Mouse (Mus musculus) lung, postnatal 25 days (tissue): ENCODE measurements at regions not wholly inside any gene's neighbourhood (a gene's known extent, or its start where the extent isn't known, plus 50 kb on each side); places are given as distances from the start of the nearest gene placed in this dataset.

Source experiments
- DNase-seq: peaks from one replicate; pipeline ENCODE4 v3.0.0; 2022; ENCODE audit warnings: low spot score

DNA sequence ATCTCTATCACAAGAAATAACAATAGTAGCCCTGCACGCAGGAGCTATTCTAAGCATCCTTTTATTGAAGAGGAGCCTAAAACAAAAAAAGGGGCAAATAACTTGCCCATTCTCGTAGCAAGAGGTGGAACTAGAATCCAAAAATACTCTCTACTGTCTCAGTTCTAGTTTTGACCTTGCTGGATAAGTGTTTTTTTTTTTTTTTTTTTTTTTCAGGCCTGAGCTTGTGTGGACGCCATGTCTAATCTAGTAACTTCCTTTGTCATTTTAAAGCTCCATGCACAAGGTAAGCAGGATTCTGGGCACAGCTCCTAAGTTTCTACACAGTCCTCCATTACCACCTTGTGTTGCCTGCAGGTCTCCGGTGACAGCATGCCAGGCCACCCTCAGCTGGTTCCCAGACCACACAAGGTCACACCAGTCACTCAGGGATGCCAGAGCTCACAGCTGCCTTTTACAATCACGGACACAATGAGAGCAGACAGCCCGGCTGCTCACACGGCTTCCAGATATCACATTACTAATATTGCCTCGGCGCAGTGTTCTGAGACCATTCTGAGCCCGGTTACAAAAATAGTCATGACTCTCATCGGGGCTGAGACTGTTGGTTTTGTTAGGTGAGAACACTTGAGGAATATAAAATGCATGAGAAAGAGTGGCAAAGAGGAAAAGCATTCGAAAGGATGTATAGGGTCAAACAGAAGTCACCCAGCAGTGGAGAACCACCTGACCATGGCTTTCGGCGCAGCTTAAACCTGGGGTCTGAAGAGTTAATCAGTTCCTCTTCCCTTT is 124.7 kb upstream of the Tank start:
- DNase-seq: no peak

- DNase-seq: no peak
Measured at GRCm38 (mm10) chr2:61452581-61452980, 125.8 kb upstream of the Tank start.

GRCm38 (mm10) chr2:61450731-61451130 is 127.7 kb upstream of the Tank start:
- DNase-seq: no peak

DNA sequence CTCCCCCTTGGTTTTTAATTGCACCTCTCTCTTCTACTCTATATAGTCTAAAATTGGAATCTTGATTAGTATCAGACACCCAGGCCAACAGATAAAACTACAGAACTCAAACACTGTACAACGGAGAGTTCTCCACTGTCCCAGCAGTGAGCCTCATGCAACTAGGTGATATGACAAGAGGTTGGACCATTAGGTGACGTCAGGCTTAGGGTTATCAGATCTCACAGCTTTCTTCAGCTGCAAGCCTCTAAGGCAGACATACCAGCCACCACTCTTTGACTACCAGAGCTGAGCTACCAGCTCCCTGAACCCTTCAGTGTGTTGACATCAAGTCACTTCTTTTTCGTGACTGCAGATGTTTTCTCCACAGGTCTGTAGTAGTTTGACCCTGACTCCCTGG is 141.8 kb upstream of the Tank start:
- DNase-seq: no peak

DNA sequence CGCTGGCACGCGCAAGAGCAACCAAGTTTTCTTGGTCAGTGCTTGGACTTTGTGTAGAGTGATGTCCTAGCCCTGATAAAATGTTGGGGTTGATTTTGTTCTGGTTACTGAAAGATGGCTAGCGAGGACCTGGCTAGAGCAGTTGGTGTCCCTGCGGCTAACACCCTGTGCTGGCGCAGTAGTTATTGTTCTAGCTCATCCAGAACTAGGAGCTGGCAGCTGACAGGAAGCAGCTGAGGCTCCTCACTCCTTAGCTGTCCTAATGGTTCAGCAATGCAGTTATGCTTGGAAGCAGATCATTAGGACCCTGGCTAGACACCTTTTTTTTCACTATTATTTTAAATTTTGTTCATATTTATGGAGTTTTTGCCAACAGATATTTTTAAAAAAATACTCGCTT is 170.5 kb upstream of the Tank start:
- DNase-seq: peak; percentile 37

- DNase-seq: no peak
Measured at GRCm38 (mm10) chr2:61406104-61406751, 172.2 kb upstream of the Tank start.

DNA sequence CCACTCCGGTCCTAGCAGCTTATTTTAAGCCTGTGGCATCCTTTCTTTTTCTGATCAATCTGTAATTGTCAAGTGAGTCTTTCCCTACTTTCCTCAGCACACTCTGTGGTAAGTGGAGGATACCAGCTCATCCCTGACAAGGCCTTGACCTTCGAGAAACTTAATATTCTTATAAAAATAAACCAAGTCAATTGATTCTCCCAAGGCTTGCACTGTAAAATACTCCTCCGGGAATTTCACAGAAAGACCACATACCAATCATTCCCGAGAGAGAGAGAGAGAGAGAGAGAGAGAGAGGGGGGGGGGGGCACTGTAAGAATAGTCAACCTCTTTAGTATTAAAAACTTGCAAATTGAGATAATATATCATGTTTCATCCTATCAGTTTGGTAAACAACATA is 173.1 kb upstream of the Tank start:
- no peak for DNase-seq

DNA sequence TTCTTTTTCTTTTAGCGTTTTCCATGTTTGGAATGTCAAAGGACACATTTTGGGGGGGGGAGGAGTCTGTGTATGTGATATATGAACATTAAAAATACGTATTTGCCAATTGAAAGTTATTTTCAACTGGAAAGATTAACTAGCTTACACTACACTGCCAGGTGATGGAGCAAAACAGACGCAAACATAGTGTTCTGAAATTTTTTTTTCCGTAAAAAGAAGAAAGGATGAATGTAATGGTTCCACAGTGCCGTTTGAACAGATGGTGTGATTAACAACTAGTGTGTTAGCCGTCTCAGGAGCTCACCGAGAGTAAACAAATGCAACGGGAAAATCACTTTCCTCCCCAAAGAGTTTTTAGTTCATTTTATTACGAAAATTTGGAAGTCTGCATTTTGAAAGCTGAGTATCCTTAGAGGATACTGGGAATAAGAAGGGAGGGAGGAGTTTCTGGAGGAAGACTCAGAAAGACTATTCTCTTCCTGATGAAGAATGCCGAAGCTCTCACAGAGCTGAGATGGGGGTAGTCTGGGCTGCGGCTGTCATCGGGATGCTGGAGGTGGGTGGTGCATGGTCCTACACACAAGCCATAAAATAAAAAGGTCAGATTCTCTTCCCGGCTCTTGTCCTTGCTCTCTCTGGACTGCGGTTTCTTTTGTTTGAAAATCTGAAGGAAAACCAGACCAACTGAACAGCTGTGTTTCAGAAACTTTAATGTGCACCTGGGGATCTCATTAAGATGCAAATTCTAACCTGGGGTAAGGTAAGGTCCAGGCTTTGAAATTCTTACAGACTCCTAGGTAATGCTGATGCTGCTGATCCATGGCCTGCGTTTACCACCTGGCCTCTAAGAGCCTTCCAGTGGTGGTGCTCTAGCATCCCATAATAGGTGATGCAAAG is 175.5 kb upstream of the Tank start:
- DNase-seq: no peak

- peak; percentile 73 for DNase-seq
Measured at GRCm38 (mm10) chr2:61401636-61402587, 176.5 kb upstream of the Tank start.

DNA sequence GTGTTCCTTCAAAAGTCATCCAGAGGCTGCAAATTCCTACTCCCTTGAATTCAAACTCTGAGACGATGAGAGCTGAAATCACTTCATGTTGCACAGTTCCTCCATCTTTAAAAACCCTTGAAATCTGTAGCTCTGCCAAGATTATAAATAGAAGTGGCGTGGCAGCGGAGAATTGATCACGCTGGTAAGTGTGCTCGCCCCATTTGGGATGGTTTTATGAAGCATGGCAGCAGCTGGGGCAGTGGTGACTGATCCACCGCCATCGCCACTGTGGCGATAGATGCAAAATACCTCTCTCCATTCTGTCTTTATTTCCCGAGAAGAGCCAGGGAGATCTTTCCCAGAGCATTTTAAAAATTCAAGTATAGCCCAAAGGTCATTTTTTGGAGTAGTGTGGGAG is 179.8 kb upstream of the Tank start:
- no peak for DNase-seq

DNA sequence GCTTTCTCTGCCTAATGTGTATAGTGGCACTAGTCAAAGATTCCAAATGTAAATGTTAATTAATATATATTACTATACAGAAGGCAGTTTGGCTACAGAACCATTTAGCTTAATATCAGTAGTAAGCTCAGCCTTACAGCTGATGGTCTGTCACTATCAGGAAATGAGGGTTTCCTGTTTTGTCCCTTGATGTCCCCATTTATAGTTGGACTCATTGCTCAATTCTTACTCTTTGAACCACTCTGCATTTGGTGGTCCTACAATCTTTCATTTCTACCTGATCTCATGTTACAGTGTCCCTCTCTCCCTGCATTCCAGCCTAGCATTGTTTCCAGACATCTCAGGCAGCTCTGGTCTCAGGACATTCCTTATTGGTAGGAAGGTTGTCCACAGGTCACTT is 188.8 kb upstream of the Tank start:
- no peak for DNase-seq

- DNase-seq: no peak
Measured at GRCm38 (mm10) chr2:61389207-61389606, 189.2 kb upstream of the Tank start.

GRCm38 (mm10) chr2:61387561-61387960 is 190.8 kb upstream of the Tank start:
- DNase-seq: peak; percentile 18

GRCm38 (mm10) chr2:61386966-61387365 is 191.4 kb upstream of the Tank start:
- no peak for DNase-seq

GRCm38 (mm10) chr2:61384467-61384866 is 193.9 kb upstream of the Tank start:
- DNase-seq: no peak

DNA sequence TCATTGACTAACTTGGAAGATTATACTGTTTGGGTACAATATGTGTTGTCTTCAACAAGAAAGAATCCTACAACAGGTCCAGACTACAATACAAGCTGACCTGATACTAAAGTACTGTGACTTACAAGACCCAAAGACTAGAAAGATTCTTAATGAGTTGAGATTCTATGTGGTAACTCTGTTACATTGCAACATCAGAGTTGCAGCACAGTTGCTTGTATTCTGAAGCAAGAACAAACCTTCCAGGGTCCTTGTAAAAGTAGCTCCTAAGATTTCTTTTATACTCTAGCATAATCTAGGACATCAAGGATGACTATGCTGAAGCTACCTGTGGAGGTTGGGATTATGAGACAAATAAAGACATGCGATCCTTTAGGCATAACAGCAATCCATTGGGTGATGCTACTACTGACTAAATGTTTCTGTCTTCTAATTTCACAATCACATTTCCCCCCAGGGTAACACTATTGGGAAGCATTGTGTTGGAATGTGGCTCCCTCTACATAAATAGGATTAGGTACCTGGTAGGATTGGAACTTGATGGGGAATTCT is 194.6 kb upstream of the Tank start:
- no peak for DNase-seq

GRCm38 (mm10) chr2:61379076-61379475 is 199.3 kb upstream of the Tank start:
- DNase-seq: no peak

DNA sequence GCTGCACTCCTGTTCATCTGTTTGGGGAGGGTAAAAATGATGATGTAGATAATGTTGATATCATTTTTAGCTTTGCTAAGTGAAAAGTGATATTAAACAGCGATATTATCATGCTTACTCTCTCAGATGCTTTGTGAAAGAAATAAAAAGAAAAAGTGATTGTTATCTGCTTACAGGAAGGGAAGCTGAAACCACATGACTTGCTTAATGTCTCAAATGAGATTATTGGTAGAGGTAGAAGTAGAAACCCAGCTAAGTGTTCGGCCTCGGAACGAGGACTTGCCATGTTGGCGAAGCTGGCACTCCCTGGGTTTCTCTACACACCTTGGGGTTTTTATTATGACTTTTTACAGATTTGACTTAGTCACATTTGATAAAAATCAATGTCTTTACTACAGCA is 200.1 kb upstream of the Tank start:
- DNase-seq: no peak

- no peak for DNase-seq
Measured at GRCm38 (mm10) chr2:61377756-61378155, 200.6 kb upstream of the Tank start.

- DNase-seq: no peak
Measured at GRCm38 (mm10) chr2:61362606-61363005, 215.8 kb upstream of the Tank start.

DNA sequence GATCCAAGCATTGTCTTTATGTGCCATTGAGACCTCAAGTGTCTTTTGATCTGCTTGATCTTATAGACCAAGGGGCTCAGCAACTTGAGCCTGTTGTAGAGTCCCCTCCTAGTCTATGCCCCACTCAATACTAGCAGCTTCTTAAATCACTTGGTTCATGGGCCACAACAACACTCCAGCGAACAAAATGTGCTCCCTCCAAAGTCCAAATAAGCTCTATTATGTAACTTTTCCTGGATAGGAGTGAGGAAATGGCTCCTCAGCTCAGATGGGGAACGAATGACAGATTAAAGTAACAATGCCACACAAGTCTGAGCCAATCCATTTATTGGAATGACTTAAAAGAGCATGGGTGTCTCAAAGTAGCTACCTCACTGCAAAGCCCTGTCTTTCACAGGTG is 217.0 kb upstream of the Tank start:
- DNase-seq: no peak
